Mouse (Mus musculus): ENCODE results near the gene Btbd3. TPM values are rescaled to one million over a fixed set of nuclear protein-coding genes. Genes with fewer than 3 reads are reported as not detected.

Gene Btbd3
- polyA plus RNA-seq, 1 experiment from 2014 or later: 28.1 TPM

GRCm38 (mm10) chr2:138273404-138274073, 17.2 kb downstream of the Btbd3 start:
- 81% methylated on average over 9 of the region's 9 CpGs for WGBS

DNA sequence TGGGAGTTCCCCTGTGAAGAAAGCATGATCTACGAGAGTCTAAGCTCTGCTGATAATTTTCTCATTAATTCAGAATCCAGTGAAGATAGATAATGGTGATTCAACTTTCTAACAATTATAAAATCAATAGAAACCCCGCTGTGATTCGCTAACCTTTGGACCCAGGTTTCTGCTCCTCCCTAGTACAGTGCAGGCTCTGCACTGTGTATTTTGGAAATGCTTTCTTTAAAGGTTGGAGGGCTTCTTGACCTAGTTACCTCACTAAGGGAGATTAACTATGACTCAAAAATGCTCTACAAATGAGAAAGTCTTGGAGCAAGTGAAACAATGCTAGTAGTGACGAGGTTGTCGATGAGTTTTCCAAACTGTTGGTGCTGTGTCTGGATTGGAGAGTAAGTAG, 17.7 kb downstream of the Btbd3 start:
- 79% methylated on average over 5 of the region's 5 CpGs for WGBS
- no peak for DNase-seq (ENCODE audit: low spot score)
- Histone ChIP-seq H3K9me3 (ENCODE audit: control insufficient read depth, low read length) (no peaks in the 10 kb centered on the region), H3K36me3 (ENCODE audit: control insufficient read depth, insufficient read depth, low read length) (no peaks in the 10 kb centered on the region), H3K27me3 (replicated peaks; ENCODE audit: control insufficient read depth, insufficient read depth, low read length) (no peaks in the 10 kb centered on the region), H3K4me3 (ENCODE audit: low read depth, low read length) (no peak overlapping the region), H3K4me2 (ENCODE audit: low read depth, low read length) (no peak overlapping the region), H3K9ac (ENCODE audit: low read depth, low read length) (no peak overlapping the region), H3K27ac (replicated peaks; ENCODE audit: low read depth, low read length) (no peak overlapping the region), H3K4me1 (ENCODE audit: control insufficient read depth, insufficient read depth, low read length) (peaks cover 43% of the 10 kb centered on the region)
- ATAC-seq (ENCODE audit: low read depth): no peak

More at GRCm38 (mm10) chr2:138273404-138274073, 17.2 kb downstream of the Btbd3 start:
- H3K4me2 ChIP-seq (ENCODE audit: low read depth, low read length): no peak overlapping the region
- H3K36me3 ChIP-seq (ENCODE audit: control insufficient read depth, insufficient read depth, low read length): no peaks in the 10 kb centered on the region
- no peak overlapping the region for H3K9ac ChIP-seq (ENCODE audit: low read depth, low read length)
- H3K4me1 ChIP-seq (ENCODE audit: control insufficient read depth, insufficient read depth, low read length): peaks cover 41% of the 10 kb centered on the region
- H3K27me3 ChIP-seq (replicated peaks; ENCODE audit: control insufficient read depth, insufficient read depth, low read length): no peaks in the 10 kb centered on the region
- no peak overlapping the region for H3K27ac ChIP-seq (replicated peaks; ENCODE audit: low read depth, low read length)
- H3K9me3 ChIP-seq (ENCODE audit: control insufficient read depth, low read length): no peaks in the 10 kb centered on the region
- H3K4me3 ChIP-seq (ENCODE audit: low read depth, low read length): no peak overlapping the region
- DNase-seq (ENCODE audit: low spot score): no peak
- ATAC-seq (ENCODE audit: low read depth): no peak

DNA sequence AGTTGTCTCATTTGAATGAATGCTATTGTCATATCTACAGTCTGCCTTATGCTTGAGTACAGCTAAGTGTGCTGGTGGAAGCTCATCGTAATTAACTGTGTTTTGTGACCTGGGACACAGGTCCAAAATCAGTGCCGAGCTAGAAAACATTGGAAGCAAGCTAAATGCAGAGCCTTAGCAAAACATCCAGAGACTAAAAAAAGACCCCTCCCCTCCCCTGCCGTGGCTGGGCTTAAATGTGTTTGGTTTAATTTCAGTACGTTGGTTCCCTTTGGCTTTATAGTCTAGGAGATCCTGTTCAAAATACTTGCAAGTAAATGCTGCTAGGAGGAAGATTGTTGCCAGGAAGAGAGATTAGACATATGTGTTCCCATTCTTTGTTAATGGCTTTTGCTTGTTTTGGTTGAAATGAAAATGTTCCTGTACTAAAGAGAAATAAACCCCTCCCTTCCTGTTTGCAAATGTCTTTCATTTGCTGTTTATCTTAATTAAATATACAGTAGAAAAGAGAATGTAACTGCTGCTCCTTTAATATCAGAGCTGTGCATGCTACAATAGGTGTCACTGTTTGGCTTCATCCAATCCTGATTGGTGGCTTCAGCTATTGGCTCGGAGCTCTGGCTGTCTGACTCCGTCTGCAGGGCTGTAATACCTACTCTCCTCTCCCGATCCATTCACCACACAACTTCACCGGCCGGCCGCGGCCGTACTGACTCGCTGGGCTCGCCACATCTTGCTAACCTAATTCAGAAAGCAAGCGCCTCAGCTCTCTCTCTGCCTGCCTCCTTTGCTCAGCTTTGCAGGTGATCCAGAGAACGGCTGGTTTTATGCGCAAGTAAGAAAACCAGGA, 21.7 kb downstream of the Btbd3 start:
- peak overlapping the region; percentile 68 for H3K27ac ChIP-seq (replicated peaks; ENCODE audit: low read depth, low read length)
- H3K36me3 ChIP-seq (ENCODE audit: control insufficient read depth, insufficient read depth, low read length): 0 out of 2 replicates have a peak, but pooled peaks cover 6% of the 10 kb centered on the region
- H3K9ac ChIP-seq (ENCODE audit: low read depth, low read length): peak overlapping the region; percentile 60
- ATAC-seq (ENCODE audit: low read depth) (peak; percentile 90), DNase-seq (ENCODE audit: low spot score) (peak; percentile 92)
- peak overlapping the region; percentile 38 for H3K4me3 ChIP-seq (ENCODE audit: low read depth, low read length)
- no peaks in the 10 kb centered on the region for H3K9me3 ChIP-seq (ENCODE audit: control insufficient read depth, low read length)
- H3K27me3 ChIP-seq (replicated peaks; ENCODE audit: control insufficient read depth, insufficient read depth, low read length): no peaks in the 10 kb centered on the region
- 9% methylated on average over 17 of the region's 17 CpGs for WGBS
- H3K4me1 ChIP-seq (ENCODE audit: control insufficient read depth, insufficient read depth, low read length): peaks cover 52% of the 10 kb centered on the region
- H3K4me2 ChIP-seq (ENCODE audit: low read depth, low read length): peak overlapping the region; percentile 58

DNA sequence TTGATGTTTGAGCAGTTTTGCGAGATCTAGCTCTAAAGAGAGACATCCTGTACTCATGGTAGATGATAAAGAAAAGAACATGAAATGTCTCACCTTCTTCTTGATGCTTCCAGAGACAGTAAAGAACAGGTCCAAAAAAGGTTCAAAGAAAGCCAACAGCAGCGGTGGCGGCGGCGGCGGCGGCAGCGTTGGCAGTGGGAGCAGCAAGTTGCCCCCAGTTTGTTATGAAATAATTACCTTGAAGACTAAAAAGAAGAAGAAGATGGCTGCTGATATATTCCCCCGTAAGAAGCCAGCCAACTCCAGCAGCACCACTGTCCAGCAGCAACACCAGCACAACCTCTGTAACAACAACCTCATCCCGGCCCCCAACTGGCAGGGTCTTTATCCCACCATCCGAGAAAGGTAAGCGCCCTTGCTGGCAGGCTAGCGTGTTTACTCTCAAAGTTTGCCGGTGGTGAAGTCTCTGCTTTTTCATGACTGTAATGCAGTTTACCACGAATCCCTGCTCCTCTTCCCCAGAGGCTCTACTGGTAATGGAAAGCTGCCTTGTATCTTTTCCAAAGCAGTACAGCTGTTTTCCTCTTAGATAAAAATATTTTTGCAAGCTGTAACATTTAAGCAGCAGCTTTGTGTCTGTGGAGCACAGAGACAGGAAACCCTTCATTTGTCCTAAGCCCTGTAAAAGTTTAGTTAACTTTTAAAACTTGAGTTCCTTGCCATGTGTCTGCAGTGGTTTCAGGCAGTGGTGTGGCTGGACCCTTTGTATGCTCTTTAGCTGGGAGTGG, 22.7 kb downstream of the Btbd3 start:
- peaks cover 15% of the 10 kb centered on the region for H3K36me3 ChIP-seq (ENCODE audit: control insufficient read depth, insufficient read depth, low read length)
- H3K4me1 ChIP-seq (ENCODE audit: control insufficient read depth, insufficient read depth, low read length): peaks cover 48% of the 10 kb centered on the region
- no peaks in the 10 kb centered on the region for H3K9me3 ChIP-seq (ENCODE audit: control insufficient read depth, low read length)
- peak overlapping the region; percentile 58 for H3K4me2 ChIP-seq (ENCODE audit: low read depth, low read length)
- H3K4me3 ChIP-seq (ENCODE audit: low read depth, low read length): peak overlapping the region; percentile 38
- ATAC-seq (ENCODE audit: low read depth): no peak; the same call in none of the 2 replicates
- peak overlapping the region; percentile 68 for H3K27ac ChIP-seq (replicated peaks; ENCODE audit: low read depth, low read length)
- no peaks in the 10 kb centered on the region for H3K27me3 ChIP-seq (replicated peaks; ENCODE audit: control insufficient read depth, insufficient read depth, low read length)
- peak; percentile 69 for DNase-seq (ENCODE audit: low spot score)
- peak overlapping the region; percentile 60 for H3K9ac ChIP-seq (ENCODE audit: low read depth, low read length)
- 53% methylated on average over 15 of the region's 15 CpGs for WGBS

- Histone ChIP-seq H3K27me3 (replicated peaks; ENCODE audit: control insufficient read depth, insufficient read depth, low read length) (no peaks in the 10 kb centered on the region), H3K9me3 (ENCODE audit: control insufficient read depth, low read length) (no peaks in the 10 kb centered on the region), H3K4me2 (ENCODE audit: low read depth, low read length) (peak overlapping the region; percentile 58), H3K27ac (replicated peaks; ENCODE audit: low read depth, low read length) (peak overlapping the region; percentile 68), H3K4me1 (ENCODE audit: control insufficient read depth, insufficient read depth, low read length) (peaks cover 44% of the 10 kb centered on the region), H3K9ac (ENCODE audit: low read depth, low read length) (peak overlapping the region; percentile 60), H3K36me3 (ENCODE audit: control insufficient read depth, insufficient read depth, low read length) (peaks cover 20% of the 10 kb centered on the region), H3K4me3 (ENCODE audit: low read depth, low read length) (peak overlapping the region; percentile 38)
- ATAC-seq (ENCODE audit: low read depth): peak; percentile 51
- peak; percentile 71 for DNase-seq (ENCODE audit: low spot score)
- WGBS: 34% methylated on average over 11 of the region's 11 CpGs
These were observed 23.3 kb downstream of the Btbd3 start for GRCm38 (mm10) chr2:138279641-138280040.

- peak; percentile 82 for DNase-seq (ENCODE audit: low spot score)
- ATAC-seq (ENCODE audit: low read depth): 0 out of 2 replicates have a peak, but pooled peaks have one; percentile 23
- Histone ChIP-seq H3K27ac (replicated peaks; ENCODE audit: low read depth, low read length) (peak overlapping the region; percentile 68), H3K4me2 (ENCODE audit: low read depth, low read length) (peak overlapping the region; percentile 58), H3K4me3 (ENCODE audit: low read depth, low read length) (peak overlapping the region; percentile 38), H3K36me3 (ENCODE audit: control insufficient read depth, insufficient read depth, low read length) (peaks cover 25% of the 10 kb centered on the region), H3K4me1 (ENCODE audit: control insufficient read depth, insufficient read depth, low read length) (peaks cover 39% of the 10 kb centered on the region), H3K27me3 (replicated peaks; ENCODE audit: control insufficient read depth, insufficient read depth, low read length) (no peaks in the 10 kb centered on the region), H3K9ac (ENCODE audit: low read depth, low read length) (peak overlapping the region; percentile 60), H3K9me3 (ENCODE audit: control insufficient read depth, low read length) (no peaks in the 10 kb centered on the region)
- whole genome bisulfite sequencing: 34% methylated on average over 17 of the region's 17 CpGs
These were observed 23.9 kb downstream of the Btbd3 start for GRCm38 (mm10) chr2:138280225-138280711.

DNA sequence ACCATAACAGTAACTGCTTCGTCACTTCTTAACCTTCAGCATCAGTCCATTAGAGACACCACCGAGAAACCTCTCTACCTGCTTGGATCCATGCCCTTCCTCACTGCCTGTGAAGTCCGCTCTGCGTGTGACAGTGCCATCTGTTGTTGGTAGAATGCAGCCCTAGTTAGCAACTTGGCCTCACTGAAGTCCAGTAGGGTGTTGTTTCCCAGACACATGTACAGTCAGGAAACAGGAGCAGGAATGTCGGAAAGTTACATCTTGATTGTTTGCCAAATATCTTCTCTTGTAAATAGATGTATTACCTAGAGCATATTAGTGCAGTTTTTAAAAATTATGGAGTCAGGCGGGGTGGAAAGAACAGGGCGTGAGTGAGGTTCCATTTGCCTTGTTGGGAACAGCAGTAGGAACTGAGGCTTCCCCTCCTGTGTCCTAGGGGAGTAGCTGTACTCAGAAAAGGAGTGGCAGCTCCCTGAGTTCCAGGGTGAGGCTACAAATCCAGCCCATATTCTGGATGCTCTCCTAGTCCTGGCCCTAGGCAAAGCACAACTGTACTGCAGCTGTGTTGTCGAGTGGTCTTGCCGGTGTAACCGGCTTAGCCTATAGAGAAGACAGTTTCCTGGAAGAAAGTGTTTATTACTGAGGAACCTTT, 25.3 kb downstream of the Btbd3 start:
- Histone ChIP-seq H3K4me3 (ENCODE audit: low read depth, low read length) (no peak overlapping the region), H3K9me3 (ENCODE audit: control insufficient read depth, low read length) (0 out of 2 replicates have a peak, but pooled peaks cover 3% of the 10 kb centered on the region), H3K4me1 (ENCODE audit: control insufficient read depth, insufficient read depth, low read length) (peaks cover 25% of the 10 kb centered on the region), H3K9ac (ENCODE audit: low read depth, low read length) (no peak overlapping the region), H3K36me3 (ENCODE audit: control insufficient read depth, insufficient read depth, low read length) (peaks cover 35% of the 10 kb centered on the region), H3K27ac (replicated peaks; ENCODE audit: low read depth, low read length) (no peak overlapping the region), H3K4me2 (ENCODE audit: low read depth, low read length) (peak overlapping the region; percentile 28), H3K27me3 (replicated peaks; ENCODE audit: control insufficient read depth, insufficient read depth, low read length) (no peaks in the 10 kb centered on the region)
- WGBS: 78% methylated on average over 10 of the region's 10 CpGs
- ATAC-seq (ENCODE audit: low read depth) (no peak), DNase-seq (ENCODE audit: low spot score) (peak; percentile 27)
